Mouse (Mus musculus) naive thymus-derived CD4-positive, alpha-beta T cell, adult 2 months (primary cell): ENCODE data around the gene Vegfd.

Experiments
- DNase-seq: peaks from one replicate; pipeline ENCODE4 v3.0.0-alpha.2; 2011; ENCODE audit warnings: low read depth

Gene Vegfd

DNA sequence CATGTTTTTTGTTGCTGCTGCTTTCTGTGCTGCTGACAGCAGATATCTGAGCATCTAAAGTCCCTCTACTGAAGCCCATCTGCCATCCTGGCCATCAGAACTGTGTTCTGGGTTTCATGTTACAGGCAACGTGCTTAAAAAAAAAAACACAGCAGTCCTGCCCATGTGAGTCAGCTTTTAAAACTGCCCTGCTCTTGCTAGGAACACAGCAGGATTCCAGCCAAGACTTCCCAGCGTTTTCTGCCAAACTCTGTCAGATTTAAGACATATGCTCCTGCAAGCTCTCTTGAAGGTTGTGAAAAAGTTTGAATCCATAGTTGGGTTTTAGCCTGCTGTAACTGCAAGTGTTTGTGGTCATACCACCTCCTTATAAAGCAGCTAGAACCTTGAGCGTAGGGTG lies at the start of gene Vegfd:
Vegfd (plus strand) TSS at position 298 of the 400 bp plus-strand sequence.
- no peak for DNase-seq

GRCm38 (mm10) chrX:164323391-164323913 lies 49.7 kb upstream of the Vegfd start:
- peak; percentile 10 for DNase-seq

DNA sequence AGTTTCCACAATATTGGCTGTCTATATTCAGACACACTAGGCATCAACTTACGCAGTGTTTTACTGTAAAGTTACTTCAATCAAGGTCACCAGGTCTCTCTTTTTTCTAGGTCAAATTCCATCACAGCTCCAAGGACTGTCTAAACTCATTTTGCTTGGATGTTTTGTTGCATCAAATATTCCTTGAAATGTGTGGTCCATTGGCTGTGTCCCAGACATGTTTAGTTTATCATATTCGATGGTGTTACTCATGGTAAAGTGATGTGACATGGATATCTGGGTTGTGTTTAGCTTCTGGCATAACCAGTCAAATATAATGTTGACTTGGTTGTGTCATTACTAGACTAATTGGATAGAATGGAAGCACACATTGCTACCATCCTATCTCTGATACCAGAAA lies 42.8 kb upstream of the Vegfd start:
- no peak for DNase-seq

DNA sequence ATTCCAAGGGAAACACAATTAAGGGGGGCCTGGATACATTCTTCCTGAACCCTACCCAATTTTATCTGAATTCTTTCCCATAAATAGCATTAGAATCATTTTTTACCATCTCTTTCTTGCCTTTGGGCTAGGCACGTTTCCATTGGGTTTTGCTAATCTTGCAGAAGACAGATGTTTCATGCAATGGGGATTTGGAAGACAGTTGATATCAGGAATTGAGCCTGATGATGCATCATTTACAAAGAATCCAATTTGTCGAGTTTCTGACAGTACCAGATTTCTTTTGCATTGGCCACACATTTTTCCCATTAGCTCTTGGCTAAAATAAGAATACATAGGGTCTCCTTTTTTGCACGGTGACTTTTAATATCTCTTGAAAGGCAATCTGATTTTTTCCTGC lies 42.4 kb upstream of the Vegfd start:
- no peak for DNase-seq

GRCm38 (mm10) chrX:164338591-164338990 lies 34.6 kb upstream of the Vegfd start:
- DNase-seq = no peak

DNA sequence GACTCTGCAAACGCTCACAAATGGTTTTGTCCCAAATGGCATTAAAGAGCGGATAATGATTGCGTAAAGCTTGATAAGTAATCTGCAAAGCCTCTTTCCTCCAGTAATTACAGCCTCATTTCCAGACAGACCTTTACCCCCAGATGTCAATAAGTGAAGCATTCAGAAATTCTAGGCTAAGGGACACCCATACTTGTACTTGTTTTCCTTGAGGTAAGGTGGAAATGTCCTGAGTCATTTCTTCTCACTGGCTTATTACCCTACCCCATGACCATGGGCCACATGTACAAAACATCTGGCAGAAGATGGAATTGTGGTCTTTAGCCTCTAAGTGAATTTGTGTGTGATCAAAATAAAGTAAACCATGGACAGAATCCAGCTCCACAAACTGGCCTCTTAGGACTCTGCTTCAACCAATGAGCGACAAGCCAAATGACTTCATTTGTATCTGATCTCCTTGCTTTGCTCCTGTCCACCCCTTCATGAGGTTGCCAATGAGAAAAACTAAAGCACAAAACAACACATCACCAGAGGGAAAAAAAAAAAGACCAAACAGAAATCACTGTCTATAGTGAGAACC lies 27.7 kb upstream of the Vegfd start:
- no peak for DNase-seq

DNA sequence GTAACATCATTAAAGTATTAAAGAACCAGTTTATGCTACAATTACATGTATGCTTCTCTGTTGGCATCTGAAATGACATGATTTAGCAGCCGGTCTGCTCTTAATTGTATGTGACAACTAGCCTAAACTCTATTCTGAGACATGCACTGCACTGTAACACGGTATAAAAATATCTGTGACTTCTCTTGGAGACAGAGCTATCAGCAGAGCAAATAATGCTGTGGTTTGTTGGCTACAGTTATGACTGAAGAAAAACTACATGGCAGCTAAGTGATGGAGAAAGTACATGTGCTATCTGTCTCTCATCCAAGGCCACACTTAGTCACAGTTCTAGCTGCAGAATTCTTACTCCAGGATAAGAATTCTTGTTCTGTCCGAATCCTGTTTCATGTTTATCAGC lies 24.2 kb upstream of the Vegfd start:
- no peak for DNase-seq

- DNase-seq = no peak
These were observed 7.9 kb upstream of the Vegfd start for GRCm38 (mm10) chrX:164365153-164365865.

- no peak for DNase-seq
These were observed 2.6 kb upstream of the Vegfd start for GRCm38 (mm10) chrX:164370576-164370975.

DNA sequence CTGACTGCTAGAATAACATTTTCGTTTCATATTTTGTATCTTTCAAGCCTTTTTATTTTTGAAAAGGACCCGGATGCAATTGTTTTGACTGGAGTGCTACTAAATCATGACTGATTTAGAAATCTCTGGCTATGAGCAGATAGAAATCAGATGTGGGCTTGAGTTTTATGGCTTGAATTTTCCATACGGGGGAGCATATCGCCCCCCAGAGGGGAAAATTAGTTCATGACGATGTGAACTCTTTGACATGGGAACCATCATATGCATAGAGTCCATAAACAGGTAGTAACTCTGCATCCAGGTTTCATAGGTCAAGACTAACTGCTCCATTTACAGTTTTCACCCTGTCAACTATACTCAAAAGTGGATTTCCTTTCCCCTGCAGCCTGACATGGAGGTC lies 1.4 kb downstream of the Vegfd start:
- no peak for DNase-seq

DNA sequence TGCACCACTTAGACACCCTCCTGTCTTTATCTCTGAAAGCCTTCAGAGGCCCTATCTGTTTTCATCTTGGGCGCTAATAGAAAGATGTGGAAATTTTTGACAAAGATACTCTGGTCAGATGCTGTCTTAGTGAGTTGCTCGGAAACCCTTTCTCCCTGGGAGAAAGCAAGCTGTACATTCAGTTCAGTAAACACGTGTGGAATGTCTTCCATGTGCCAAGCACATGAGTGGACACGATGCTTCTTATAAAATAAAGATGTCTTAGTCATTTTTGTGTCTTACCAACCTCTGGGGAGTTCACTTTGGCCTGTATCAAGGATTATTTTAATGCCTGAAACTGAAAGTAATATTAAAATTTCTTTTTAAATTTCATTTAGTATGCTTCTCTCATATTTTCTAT lies 6.5 kb downstream of the Vegfd start:
- DNase-seq = no peak

DNA sequence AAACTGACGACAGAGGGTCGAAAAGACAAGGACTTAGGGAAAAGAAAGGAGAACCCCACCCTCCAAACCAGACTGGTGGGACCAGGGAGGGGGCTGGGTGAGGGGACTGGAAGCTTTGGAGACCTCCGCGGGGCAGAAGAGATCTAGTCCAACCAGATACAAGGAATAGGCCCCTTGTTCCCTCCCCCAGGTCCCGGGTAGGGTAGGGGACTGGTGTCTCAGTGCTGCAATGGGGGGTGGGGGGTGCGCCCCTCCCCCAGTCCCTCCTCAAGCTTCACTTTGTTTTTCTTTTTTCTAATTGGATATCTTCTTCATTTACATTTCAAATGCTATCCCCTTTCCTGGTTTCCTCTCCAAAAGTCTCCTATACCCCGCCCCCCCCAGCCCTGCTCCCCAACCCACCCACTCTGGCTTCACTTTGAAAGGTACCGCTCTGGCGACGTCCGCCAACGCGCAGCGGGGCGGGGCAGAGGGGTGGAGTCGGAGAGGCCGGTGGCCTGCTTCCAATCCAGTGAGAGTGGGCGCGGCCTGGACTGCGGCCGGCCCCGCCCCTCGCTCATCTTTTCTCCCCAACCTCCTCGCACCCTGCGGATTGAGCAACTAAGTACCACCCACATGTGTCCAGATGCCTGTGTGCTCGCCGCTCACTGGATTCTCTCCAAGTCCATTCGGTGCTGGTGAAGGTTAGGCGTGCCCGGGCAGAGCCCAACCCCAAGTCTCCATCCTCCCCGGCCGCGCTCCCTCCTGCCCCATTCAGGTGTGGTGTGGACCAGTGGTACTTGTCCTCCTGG lies 8.6 kb downstream of the Vegfd start:
- DNase-seq = peak; percentile 76

GRCm38 (mm10) chrX:164394091-164394490 lies 20.9 kb downstream of the Vegfd start:
- DNase-seq = no peak

GRCm38 (mm10) chrX:164398456-164398855 lies 25.3 kb downstream of the Vegfd start:
- peak; percentile 46 for DNase-seq

GRCm38 (mm10) chrX:164405080-164405649 lies 32.0 kb downstream of the Vegfd start:
- DNase-seq = no peak

DNA sequence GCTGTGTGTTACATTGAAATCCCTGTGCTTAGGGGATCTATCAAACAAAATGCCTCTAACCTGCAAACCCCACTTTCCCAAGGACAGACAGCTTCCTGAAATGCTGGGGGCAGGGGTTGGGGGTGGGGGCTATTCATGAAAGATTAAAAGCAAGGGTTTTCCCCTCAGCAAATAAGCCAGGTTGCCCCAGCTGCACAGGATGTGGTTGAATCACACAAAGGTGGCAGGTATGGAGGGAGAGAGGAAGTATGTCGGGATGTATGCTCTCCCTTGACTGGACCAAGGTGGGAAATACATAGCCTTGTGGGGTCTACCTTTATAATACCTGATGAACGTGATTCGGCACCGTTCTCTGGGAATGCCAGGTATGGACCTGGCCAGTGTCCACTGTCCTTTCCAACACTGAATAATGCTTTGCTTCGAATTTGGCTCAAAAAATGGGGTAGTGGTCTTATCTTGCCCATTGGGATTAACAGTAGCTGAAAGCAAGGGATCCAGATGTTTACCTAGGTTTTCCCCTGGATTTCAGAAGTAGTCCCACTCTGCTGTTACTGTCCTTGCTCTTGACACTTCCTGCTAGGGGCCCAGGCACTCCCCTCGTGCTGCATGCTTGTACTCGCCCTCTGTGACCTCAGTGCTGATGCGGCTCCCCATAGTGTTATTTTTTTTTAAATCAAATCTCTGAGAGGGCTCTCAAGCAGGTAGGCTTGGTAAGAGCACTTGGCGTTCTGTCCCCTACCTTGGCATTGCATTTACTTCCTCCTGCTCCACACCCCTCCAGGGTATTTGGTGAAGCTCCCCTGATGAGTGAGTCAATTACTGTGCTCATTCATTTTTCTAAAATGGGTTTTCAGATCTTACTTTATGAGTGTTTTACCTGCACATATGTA lies 33.2 kb downstream of the Vegfd start:
- DNase-seq = peak; percentile 40

DNA sequence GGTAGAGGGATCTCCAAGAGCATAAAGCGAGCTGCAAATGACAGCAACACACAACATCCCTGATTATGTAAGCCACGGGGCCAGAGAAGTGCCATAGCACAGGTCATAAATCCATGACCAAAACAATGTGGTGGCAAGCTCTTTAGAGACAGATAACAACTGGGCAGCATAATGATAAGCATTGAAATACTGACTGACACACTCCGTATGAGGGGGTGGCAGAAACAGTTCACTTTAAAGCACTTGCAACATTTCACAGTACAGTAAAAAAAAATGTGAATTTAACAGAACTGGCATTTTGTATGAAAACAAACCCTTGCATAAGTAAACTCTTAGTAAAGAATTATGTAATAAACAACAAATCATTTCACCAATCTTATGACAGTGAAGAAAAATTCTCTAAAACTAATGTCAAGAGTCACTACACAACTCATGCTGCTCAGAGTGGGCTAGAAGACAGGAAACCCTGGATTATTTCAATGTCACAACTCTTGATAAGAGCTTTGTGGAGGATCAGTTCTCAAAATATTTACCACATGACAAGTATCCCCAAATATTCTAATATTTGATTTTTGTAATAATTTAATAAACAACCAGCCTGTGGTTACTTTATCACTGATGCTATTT lies 35.2 kb downstream of the Vegfd start:
- no peak for DNase-seq

DNA sequence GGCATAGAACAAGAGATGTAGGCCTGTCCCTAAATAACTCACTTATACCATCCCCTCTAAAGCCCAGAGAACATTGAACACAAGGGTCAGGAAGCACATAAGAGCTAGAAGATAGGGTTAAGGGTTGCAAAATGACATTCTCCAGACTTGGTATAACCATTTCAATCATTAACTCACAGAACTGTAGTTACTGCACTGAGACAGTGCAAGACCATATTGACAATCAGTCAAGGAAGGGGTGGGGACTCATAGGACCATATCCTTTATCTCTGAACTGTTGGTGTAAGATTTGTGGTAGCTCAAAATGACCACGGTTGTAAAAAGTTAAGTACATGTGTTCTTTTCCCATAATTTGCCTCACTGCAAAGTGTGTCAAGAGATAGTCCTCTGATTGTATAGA lies 37.4 kb downstream of the Vegfd start:
- DNase-seq = no peak

GRCm38 (mm10) chrX:164416803-164417202 lies 43.6 kb downstream of the Vegfd start:
- no peak for DNase-seq

DNA sequence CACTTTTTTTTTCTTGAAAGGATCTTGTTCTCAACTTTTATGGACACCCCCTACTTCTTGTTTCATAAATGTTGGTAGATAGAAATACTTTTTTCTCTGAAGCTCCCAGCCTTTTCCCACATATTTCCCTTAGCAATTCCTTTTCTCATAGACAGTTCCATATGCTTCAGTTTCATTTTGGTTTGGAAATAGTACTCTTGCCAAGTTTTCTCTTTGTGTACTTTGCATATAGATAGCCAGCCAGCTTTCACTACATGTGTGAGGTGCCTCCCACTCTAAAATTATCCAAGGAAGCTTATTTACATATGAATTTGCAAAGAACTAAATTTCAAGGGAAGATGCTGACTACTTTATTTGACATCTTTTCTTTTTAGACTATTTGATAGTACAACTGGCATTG lies 44.8 kb downstream of the Vegfd start:
- no peak for DNase-seq

DNA sequence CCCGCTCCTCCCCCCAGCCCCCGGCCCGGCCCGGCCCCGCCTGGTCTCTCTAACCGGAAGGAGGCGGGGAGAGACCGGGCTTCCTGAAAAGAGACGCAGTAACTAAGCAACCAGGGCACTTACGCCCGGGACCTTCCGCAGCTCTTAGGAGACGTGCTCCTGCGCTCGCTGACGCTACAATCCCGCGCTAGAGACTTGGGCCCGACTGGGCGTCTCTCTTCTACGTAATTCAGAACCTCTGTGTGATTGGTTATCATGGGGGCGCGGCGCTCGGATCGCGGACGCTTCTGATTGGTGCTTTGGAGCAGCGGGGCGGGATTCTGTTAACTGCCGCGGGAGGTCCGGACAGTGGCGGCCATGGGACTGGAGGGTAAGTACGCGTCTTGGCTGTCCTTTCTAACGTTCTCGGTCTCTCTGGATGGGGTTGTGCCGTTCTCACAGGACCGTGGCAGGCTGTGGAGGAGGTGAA lies 46.3 kb downstream of the Vegfd start, which contains the start of gene Piga:
Piga (plus strand) TSS at position 317 of the 469 bp plus-strand sequence.
- peak; percentile 94 for DNase-seq
